Mouse (Mus musculus) thymus, adult 2 months (tissue): ENCODE measurements around the gene Wee1. TPM values are rescaled to one million over a fixed set of nuclear protein-coding genes. Genes with fewer than 3 reads are reported as not detected.
"Not testable (repeated sequence)": the region's sequence is repeated elsewhere in the genome, so short reads cannot be mapped to it uniquely, and the experiment has no call there.

Experiments used
- DNase-seq: peaks from one replicate; pipeline ENCODE4 v3.0.0; 2021
- H3K27ac ChIP-seq: fragments of 200-500 bp; 2 replicates; pipeline ENCODE4 v1.5.1; 2012; ENCODE audit warnings: low read length, control low read depth; ENCODE audit not compliant: control insufficient read depth, insufficient read depth
- H3K27me3 ChIP-seq: fragments of 200-500 bp; 2 replicates; pipeline ENCODE4 v1.6.1; 2012; ENCODE audit warnings: mild to moderate bottlenecking, low read length, moderate library complexity, mixed read lengths; ENCODE audit not compliant: control insufficient read depth, insufficient read depth
- H3K36me3 ChIP-seq: fragments of 200-500 bp; 2 replicates; pipeline ENCODE4 v1.6.1; 2012; ENCODE audit warnings: mild to moderate bottlenecking, low read length, moderate library complexity; ENCODE audit not compliant: control insufficient read depth, insufficient read depth
- H3K4me1 ChIP-seq: fragments of 200-500 bp; replicated peaks from 2 replicates; pipeline ENCODE4 v1.6.1; 2012; ENCODE audit warnings: low read length; ENCODE audit not compliant: control insufficient read depth, insufficient read depth
- H3K4me3 ChIP-seq: fragments of 200-500 bp; 2 replicates; pipeline ENCODE4 v1.5.1; 2012; ENCODE audit warnings: mild to moderate bottlenecking, low read length, control low read depth, moderate library complexity; ENCODE audit not compliant: control insufficient read depth, insufficient read depth
- CTCF ChIP-seq: fragments of 200-500 bp; IDR thresholded peaks from 2 replicates; pipeline ENCODE4 v1.5.1; 2012; ENCODE audit warnings: mild to moderate bottlenecking, control low read depth, low read length, moderate library complexity, borderline replicate concordance; ENCODE audit not compliant: control insufficient read depth, poor library complexity, insufficient read depth; ENCODE audit errors: extremely low read depth
- POLR2A ChIP-seq: fragments of 200-500 bp; IDR thresholded peaks from 2 replicates; pipeline ENCODE4 v1.6.1; 2012; ENCODE audit warnings: mild to moderate bottlenecking, low read length, control low read depth, moderate library complexity; ENCODE audit not compliant: control insufficient read depth, poor library complexity, insufficient read depth; ENCODE audit errors: extremely low read depth
- WGBS: fragments of 180-500 bp; shearing (Covaris S2); methylation state at CpG from one replicate; pipeline ENCODE4 v1.1.7; 2018; 5-methylcytosine and 5-hydroxymethylcytosine counted together
- polyA plus RNA-seq: library from polyadenylated mRNA; depleted of rRNA; stranded (reverse); fragments of >200 nt; gene quantifications from 2 replicates; pipeline ENCODE4 v1.2.3, GENCODE M21; 2012

Gene Wee1
- polyA plus RNA-seq, 1 experiment = 13.0 TPM

DNA sequence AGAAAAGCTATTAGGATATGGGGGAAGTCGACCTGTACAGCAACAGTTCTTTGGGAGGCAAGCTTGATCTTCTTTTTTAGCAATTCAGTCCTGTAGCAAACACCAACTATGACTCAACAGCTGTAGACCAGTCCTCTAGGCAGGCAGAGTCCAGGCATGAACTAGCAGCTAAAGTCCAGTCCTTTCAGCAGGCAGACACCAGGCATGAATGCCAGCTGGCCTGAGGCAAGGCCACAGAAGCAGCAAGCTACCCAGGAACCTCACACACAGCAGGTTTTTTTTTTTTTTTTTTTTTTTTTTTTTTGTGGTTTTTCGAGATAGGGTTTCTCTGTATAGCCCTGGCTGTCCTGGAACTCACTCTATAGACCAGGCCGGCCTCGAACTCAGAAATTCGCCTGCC, 12.1 kb downstream of the Wee1 start:
- 86% methylated on average over 5 of the region's 5 CpGs for WGBS
- DNase-seq = no peak
- Histone ChIP-seq H3K27ac (no peak overlapping the region), H3K4me1 (no peaks in the 10 kb centered on the region), H3K36me3 (peaks cover 48% of the 10 kb centered on the region), H3K27me3 (no peaks in the 10 kb centered on the region), H3K4me3 (no peak overlapping the region)
- TF ChIP-seq CTCF = no peak
- TF ChIP-seq POLR2A = no peak

- Histone ChIP-seq H3K27ac (no peak overlapping the region), H3K4me1 (no peaks in the 10 kb centered on the region), H3K36me3 (peaks cover 73% of the 10 kb centered on the region), H3K27me3 (no peaks in the 10 kb centered on the region), H3K4me3 (no peak overlapping the region)
- TF ChIP-seq POLR2A (no peak), CTCF (no peak)
- no peak for DNase-seq
- WGBS = 95% methylated on average over 2 of the region's 2 CpGs
Observed at GRCm38 (mm10) chr7:110138538-110138937, 16.7 kb downstream of the Wee1 start.

GRCm38 (mm10) chr7:110143863-110144262, 22.0 kb downstream of the Wee1 start:
- TF ChIP-seq CTCF (no peak), POLR2A (no peak)
- 100% methylated on average over 1 of the region's 1 CpGs for WGBS
- Histone ChIP-seq H3K4me3 (no peak overlapping the region), H3K27me3 (no peaks in the 10 kb centered on the region), H3K36me3 (peaks cover 37% of the 10 kb centered on the region), H3K27ac (no peak overlapping the region), H3K4me1 (no peaks in the 10 kb centered on the region)
- no peak for DNase-seq

DNA sequence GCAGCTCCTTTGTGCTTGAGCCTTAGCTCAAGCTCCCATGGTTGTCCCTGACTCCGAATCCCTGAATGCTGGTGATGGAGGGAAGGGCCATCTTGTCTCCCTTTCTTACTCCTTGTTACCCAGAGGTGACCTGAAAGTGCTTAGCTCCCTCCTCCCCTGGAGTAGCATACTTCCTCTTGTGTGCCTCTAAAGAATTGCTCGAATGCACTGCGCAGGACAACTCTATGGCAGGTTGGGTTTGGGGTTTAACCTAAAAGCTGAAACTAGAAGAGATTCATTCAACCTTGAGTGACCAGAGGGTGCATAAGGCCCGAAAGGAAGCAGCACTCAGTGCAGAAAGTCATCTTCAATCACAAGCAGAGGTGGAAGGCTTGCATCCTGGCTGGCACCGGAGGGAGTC, 31.0 kb downstream of the Wee1 start:
- Histone ChIP-seq H3K4me3 (no peak overlapping the region), H3K27ac (no peak overlapping the region), H3K36me3 (no peaks in the 10 kb centered on the region), H3K4me1 (peaks cover 10% of the 10 kb centered on the region), H3K27me3 (no peaks in the 10 kb centered on the region)
- TF ChIP-seq CTCF (no peak), POLR2A (no peak)
- no peak for DNase-seq
- WGBS = 91% methylated on average over 5 of the region's 5 CpGs

DNA sequence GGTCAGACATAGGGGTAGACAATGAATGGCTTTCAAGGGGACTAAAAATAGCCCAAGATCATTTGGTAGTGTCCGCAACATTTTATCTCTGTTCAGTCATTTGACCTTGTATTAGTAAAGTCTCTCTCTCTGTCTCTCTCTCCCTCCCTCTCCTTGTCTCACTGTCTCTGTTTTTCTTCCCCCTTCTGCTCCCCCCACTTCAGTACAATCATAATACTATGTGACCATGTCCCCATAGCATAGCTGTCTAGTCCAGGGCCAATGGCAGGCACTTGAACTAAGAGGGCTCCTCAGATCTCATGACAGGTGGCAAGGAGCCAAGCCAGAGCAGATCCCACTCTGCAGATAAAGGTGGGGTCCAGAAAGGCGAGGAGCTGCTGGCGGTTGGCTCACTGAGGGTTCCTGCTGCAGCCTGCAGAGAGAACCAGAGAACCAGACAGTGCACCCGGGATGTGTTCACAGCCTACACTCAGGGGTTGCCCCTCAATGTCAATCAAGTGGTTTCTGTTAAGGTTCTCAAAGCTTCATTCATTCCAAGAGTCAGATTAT, 34.9 kb downstream of the Wee1 start:
- Histone ChIP-seq H3K4me1 (peaks cover 10% of the 10 kb centered on the region), H3K4me3 (no peak overlapping the region), H3K27ac (no peak overlapping the region), H3K36me3 (no peaks in the 10 kb centered on the region), H3K27me3 (no peaks in the 10 kb centered on the region)
- WGBS = 31% methylated on average over 4 of the region's 4 CpGs
- DNase-seq = no peak
- TF ChIP-seq CTCF (no peak), POLR2A (no peak)

GRCm38 (mm10) chr7:110157261-110157910, 35.5 kb downstream of the Wee1 start:
- DNase-seq = peak; percentile 20
- Histone ChIP-seq H3K27ac (no peak overlapping the region; the same call in 1 of the 2 replicates), H3K27me3 (no peaks in the 10 kb centered on the region), H3K4me3 (no peak overlapping the region), H3K36me3 (no peaks in the 10 kb centered on the region), H3K4me1 (peaks cover 10% of the 10 kb centered on the region)
- 6% methylated on average over 7 of the region's 7 CpGs for WGBS
- TF ChIP-seq POLR2A = no peak
- no peak for TF ChIP-seq CTCF

DNA sequence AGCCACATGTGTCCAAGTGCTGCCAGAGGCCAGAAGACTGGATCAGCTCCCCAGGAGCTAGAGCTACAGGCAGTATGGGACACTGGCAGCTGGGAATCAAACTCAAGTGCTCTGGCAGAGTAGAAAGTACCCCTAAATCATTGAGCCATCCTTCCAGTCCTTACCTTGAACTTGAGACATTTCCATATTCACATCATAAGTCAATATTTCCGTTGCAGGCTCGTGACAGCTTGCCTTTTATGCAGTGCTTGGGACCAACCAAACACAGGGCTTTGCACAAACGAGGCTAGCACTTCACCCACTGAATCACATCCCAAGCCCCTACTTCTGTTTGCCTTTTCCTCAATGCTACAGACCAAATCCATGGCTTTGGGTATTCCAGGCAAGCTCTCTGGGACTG, 36.2 kb downstream of the Wee1 start:
- TF ChIP-seq POLR2A (no peak), CTCF (no peak)
- WGBS = 62% methylated on average over 3 of the region's 3 CpGs
- Histone ChIP-seq H3K27ac (no peak overlapping the region), H3K4me3 (no peak overlapping the region), H3K27me3 (no peaks in the 10 kb centered on the region), H3K36me3 (no peaks in the 10 kb centered on the region), H3K4me1 (peaks cover 11% of the 10 kb centered on the region)
- DNase-seq = no peak

DNA sequence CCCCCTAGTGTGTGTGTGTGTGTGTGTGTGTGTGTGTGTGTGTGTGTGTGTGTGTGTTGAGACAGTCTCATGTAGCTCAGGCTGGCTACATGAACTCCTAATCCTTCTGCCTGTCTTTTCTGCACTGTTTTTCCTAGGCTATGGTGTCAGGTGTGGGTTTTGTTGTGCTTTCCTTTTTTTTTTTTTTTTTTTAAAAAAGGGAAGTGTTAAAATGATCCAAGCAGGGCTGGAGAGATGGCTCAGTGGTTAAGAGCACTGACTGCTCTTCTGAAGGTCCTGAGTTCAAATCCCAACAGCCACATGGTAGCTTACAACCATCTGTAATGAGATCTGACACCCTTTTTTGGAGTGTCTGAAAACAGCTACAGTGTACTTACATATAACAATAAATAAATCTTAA, 38.3 kb downstream of the Wee1 start:
- not testable (repeated sequence) for H3K36me3 ChIP-seq
- peaks cover 14% of the 10 kb centered on the region for H3K4me1 ChIP-seq

More for the DNA sequence above, 38.3 kb downstream of the Wee1 start:
- H3K4me3 ChIP-seq, H3K27me3 ChIP-seq, DNase-seq, H3K27ac ChIP-seq: not testable (repeated sequence)
